Mouse (Mus musculus) adrenal gland, postnatal 25 days (tissue): ENCODE results near the gene Spata33. TPM values are rescaled to one million over a fixed set of nuclear protein-coding genes. Genes with fewer than 3 reads are reported as not detected.

Experiments used
- total RNA-seq: library from RNA; stranded (reverse); gene quantifications from 2 replicates; pipeline ENCODE4 v1.2.3, GENCODE M21; 2021

Spata33 gene
- total RNA-seq, 1 experiment from 2014 or later: 3.3 TPM

Other genes with a start within 250 kb of the Spata33 start
- gene Ankrd11, start 170.6 kb upstream of the Spata33 start, total RNA-seq: 111 TPM in 2 replicates
- 91.5 and 97.5 TPM in 2 replicates for gene Spg7, start 149.9 kb upstream of the Spata33 start, total RNA-seq
- 560 and 633 TPM in 2 replicates for gene Rpl13, start 110.5 kb upstream of the Spata33 start, total RNA-seq
- 4.6 and 6.4 TPM in 2 replicates for gene Cpne7, start 95.5 kb upstream of the Spata33 start, total RNA-seq
- gene Sult5a1, start 54.5 kb upstream of the Spata33 start, total RNA-seq: 5.3 and 5.5 TPM in 2 replicates
- 30.1 and 32.6 TPM in 2 replicates for gene Dpep1, start 26.6 kb upstream of the Spata33 start, total RNA-seq
- gene Chmp1a, start 69 bp upstream of the Spata33 start, total RNA-seq: 79.0 and 97.8 TPM in 2 replicates
- 68.7 and 78.2 TPM in 2 replicates for gene Cdk10, start 12.0 kb downstream of the Spata33 start, total RNA-seq
- gene Spata2l, start 23.4 kb downstream of the Spata33 start, total RNA-seq: 15.6 and 17.9 TPM in 2 replicates
- 32.3 and 33.0 TPM in 2 replicates for gene Zfp276, start 41.4 kb downstream of the Spata33 start, total RNA-seq
- 25.2 and 36.7 TPM in 2 replicates for gene Vps9d1, start 41.5 kb downstream of the Spata33 start, total RNA-seq
- 6.6 and 15.5 TPM in 2 replicates for gene Fanca, start 105.7 kb downstream of the Spata33 start, total RNA-seq
- 1.7 and 2.2 TPM in 2 replicates for gene Spire2, start 119.9 kb downstream of the Spata33 start, total RNA-seq
- gene Tcf25, start 160.9 kb downstream of the Spata33 start, total RNA-seq: 203 and 237 TPM in 2 replicates
- not detected in 2 replicates for gene Mc1r, start 194.3 kb downstream of the Spata33 start, total RNA-seq
- 1.7 and 2.8 TPM in 2 replicates for gene Tubb3, start 198.6 kb downstream of the Spata33 start, total RNA-seq
- 19.1 and 29.4 TPM in 2 replicates for gene Def8, start 210.7 kb downstream of the Spata33 start, total RNA-seq